Mouse (Mus musculus): ENCODE measurements around the gene Ubac2.

GRCm38 (mm10) chr14:121894511-121895135, 16.2 kb downstream of the Ubac2 start:
- TF ChIP-seq GATA1 (IDR thresholded peaks at IDR 0.05; ENCODE audit: low read length) (no peak), TAL1 (IDR thresholded peaks at IDR 0.05; ENCODE audit: low read length) (no peak)
